Mouse (Mus musculus) ES-Bruce4 (cell line): ENCODE measurements around the gene Nrxn3. TPM values are rescaled to one million over a fixed set of nuclear protein-coding genes. Genes with fewer than 3 reads are reported as not detected.

ENCODE experiments used
- H3K27ac ChIP-seq: 2 replicates; pipeline ENCODE4 v1.5.1; 2012; ENCODE audit warnings: low read length, inconsistent platforms; ENCODE audit not compliant: insufficient read depth
- H3K27me3 ChIP-seq: 2 replicates; pipeline ENCODE4 v1.6.1; 2012; ENCODE audit warnings: mild to moderate bottlenecking, low read length, inconsistent platforms; ENCODE audit not compliant: control insufficient read depth, poor library complexity, insufficient read depth, severe bottlenecking
- H3K36me3 ChIP-seq: 2 replicates; pipeline ENCODE4 v1.6.1; 2012; ENCODE audit warnings: inconsistent platforms, mild to moderate bottlenecking, low read length, moderate library complexity; ENCODE audit not compliant: control insufficient read depth, poor library complexity, insufficient read depth, severe bottlenecking
- H3K4me1 ChIP-seq: one replicate; pipeline ENCODE4 v1.8.1; 2011; ENCODE audit warnings: low read length; ENCODE audit not compliant: control insufficient read depth, insufficient read depth
- H3K4me3 ChIP-seq: 2 replicates; pipeline ENCODE4 v1.5.1; 2011; ENCODE audit warnings: low read depth, mild to moderate bottlenecking, low read length
- H3K9ac ChIP-seq: 2 replicates; pipeline ENCODE4 v1.6.1; 2012; ENCODE audit warnings: low read depth, mild to moderate bottlenecking, inconsistent platforms; ENCODE audit not compliant: poor library complexity, severe bottlenecking
- H3K9me3 ChIP-seq: replicated peaks from 2 replicates; pipeline ENCODE4 v1.6.1; 2012; ENCODE audit warnings: mild to moderate bottlenecking, low read length, inconsistent platforms; ENCODE audit not compliant: control insufficient read depth, poor library complexity, insufficient read depth, severe bottlenecking
- CTCF ChIP-seq: IDR thresholded peaks from one replicate; pipeline ENCODE4 v1.8.1; 2011; ENCODE audit warnings: low read depth, low read length
- EP300 ChIP-seq: IDR thresholded peaks from 2 replicates; pipeline ENCODE4 v1.6.1; 2011; ENCODE audit warnings: low read depth, low read length; ENCODE audit not compliant: insufficient read depth
- POLR2A ChIP-seq: IDR thresholded peaks from one replicate; pipeline ENCODE4 v1.8.1; 2011; ENCODE audit warnings: low read length; ENCODE audit not compliant: insufficient read depth
- polyA plus RNA-seq: library from polyadenylated mRNA; stranded (reverse); fragments of >200 nt; gene quantifications from 2 replicates; pipeline ENCODE4 v1.2.4, GENCODE M21; 2011; ENCODE audit warnings: low read depth; ENCODE audit not compliant: missing spikeins, insufficient read depth, insufficient read length

Nrxn3 gene
- polyA plus RNA-seq, 1 experiment: not detected

- Histone ChIP-seq H3K4me3 (no peak overlapping the region), H3K36me3 (no peaks in the 10 kb centered on the region), H3K9ac (no peak overlapping the region), H3K27me3 (no peaks in the 10 kb centered on the region), H3K4me1 (no peaks in the 10 kb centered on the region), H3K9me3 (no peaks in the 10 kb centered on the region), H3K27ac (no peak overlapping the region)
- TF ChIP-seq CTCF: no peak
- TF ChIP-seq POLR2A: no peak
- no peak for TF ChIP-seq EP300
These were observed 609.0 kb downstream of the Nrxn3 start for GRCm38 (mm10) chr12:89331474-89332263.

- Histone ChIP-seq H3K27ac (no peak overlapping the region), H3K36me3 (no peaks in the 10 kb centered on the region), H3K4me3 (no peak overlapping the region), H3K27me3 (no peaks in the 10 kb centered on the region), H3K4me1 (no peaks in the 10 kb centered on the region), H3K9me3 (no peaks in the 10 kb centered on the region), H3K9ac (no peak overlapping the region)
- TF ChIP-seq POLR2A (no peak), EP300 (no peak), CTCF (no peak)
These were observed 610.8 kb downstream of the Nrxn3 start for GRCm38 (mm10) chr12:89333486-89333885.

DNA sequence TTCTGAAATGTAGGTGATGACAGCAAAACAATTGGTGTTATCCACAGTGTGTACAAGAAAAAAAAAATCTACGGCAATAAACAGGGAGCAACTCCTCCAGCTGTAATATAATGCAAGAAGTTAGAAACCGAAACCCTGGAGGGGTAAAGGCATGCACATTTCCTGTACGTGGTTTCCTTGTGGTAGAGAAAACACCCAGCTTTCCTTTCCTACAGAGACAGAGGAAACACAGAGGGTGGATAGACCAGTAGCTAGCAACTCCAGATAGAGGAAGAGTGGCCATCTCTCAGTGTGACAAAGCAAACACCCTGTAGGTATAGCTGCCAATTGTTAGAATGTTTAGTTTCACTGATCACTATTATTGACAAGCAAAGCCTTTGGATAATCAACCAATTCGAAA lies 642.2 kb downstream of the Nrxn3 start:
- TF ChIP-seq CTCF: no peak
- TF ChIP-seq POLR2A: no peak
- no peak for TF ChIP-seq EP300
- Histone ChIP-seq H3K27me3 (no peaks in the 10 kb centered on the region), H3K36me3 (no peaks in the 10 kb centered on the region), H3K4me1 (no peaks in the 10 kb centered on the region), H3K9ac (no peak overlapping the region), H3K9me3 (no peaks in the 10 kb centered on the region), H3K4me3 (no peak overlapping the region), H3K27ac (no peak overlapping the region)

GRCm38 (mm10) chr12:89369939-89370338 lies 647.3 kb downstream of the Nrxn3 start:
- H3K9me3 ChIP-seq: no peaks in the 10 kb centered on the region

GRCm38 (mm10) chr12:89376600-89376999 lies 653.9 kb downstream of the Nrxn3 start:
- H3K36me3 ChIP-seq: no peaks in the 10 kb centered on the region
- no peaks in the 10 kb centered on the region for H3K4me1 ChIP-seq
- H3K4me3 ChIP-seq: no peak overlapping the region
- no peaks in the 10 kb centered on the region for H3K9me3 ChIP-seq
- no peaks in the 10 kb centered on the region for H3K27me3 ChIP-seq
- no peak for TF ChIP-seq POLR2A
- TF ChIP-seq CTCF: no peak
- no peak for TF ChIP-seq EP300
- H3K9ac ChIP-seq: no peak overlapping the region
- H3K27ac ChIP-seq: no peak overlapping the region

More at GRCm38 (mm10) chr12:89369939-89370338, 647.3 kb downstream of the Nrxn3 start:
- Histone ChIP-seq H3K9ac (no peak overlapping the region), H3K4me1 (no peaks in the 10 kb centered on the region), H3K4me3 (no peak overlapping the region), H3K27me3 (no peaks in the 10 kb centered on the region), H3K36me3 (no peaks in the 10 kb centered on the region), H3K27ac (no peak overlapping the region)
- TF ChIP-seq POLR2A (no peak), EP300 (no peak), CTCF (no peak)

DNA sequence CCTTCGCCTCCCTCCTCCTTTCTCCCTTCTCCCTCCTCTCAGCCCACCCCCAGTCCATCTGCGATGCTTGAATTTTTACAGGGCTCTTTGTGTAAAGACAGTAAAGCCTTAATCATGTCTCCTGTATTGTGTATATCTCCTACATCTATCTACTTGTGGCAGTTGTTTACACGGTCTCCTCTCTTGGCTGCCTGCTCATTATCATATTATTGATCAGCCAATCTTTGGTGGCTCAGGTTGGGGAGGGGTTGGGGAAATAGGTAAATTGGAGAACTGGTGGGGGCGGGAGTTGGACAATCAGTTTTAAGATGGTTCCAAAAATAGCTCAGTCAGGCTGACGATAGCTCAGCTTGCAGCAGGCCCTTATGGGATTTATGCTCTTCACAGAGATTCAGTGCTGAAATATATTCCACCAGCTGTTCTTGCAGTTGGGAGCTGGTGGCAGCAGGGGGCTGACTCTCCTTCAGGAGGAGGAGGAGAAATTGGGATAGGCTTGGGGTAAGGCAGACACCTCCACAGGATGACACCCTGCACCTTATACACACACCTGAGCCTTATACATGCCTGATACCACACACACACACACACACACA lies 654.5 kb downstream of the Nrxn3 start:
- no peaks in the 10 kb centered on the region for H3K9me3 ChIP-seq
- no peak overlapping the region for H3K27ac ChIP-seq
- H3K9ac ChIP-seq: no peak overlapping the region
- TF ChIP-seq POLR2A (no peak), EP300 (no peak)
- H3K4me1 ChIP-seq: no peaks in the 10 kb centered on the region
- H3K36me3 ChIP-seq: no peaks in the 10 kb centered on the region
- H3K4me3 ChIP-seq: no peak overlapping the region
- no peaks in the 10 kb centered on the region for H3K27me3 ChIP-seq
